Mouse (Mus musculus) kidney, embryonic 16.5 days (tissue): ENCODE measurements at regions not wholly inside any gene's neighbourhood (a gene's known extent, or its start where the extent isn't known, plus 50 kb on each side); places are given as distances from the start of the nearest gene placed in this dataset.

Experiments
- ATAC-seq: fragments of 200-750 bp; cut with Nextera tagmentation; 2 replicates; pipeline ENCODE4 v1.8.0; 2017; ENCODE audit warnings: moderate TSS enrichment; ENCODE audit not compliant: low FRiP score, low TSS enrichment
- H3K27ac ChIP-seq: fragments of 300-500 bp; sonication (generic); 2 replicates; pipeline ENCODE4 v1.5.1; 2014; ENCODE audit warnings: low read length
- H3K27me3 ChIP-seq: fragments of 300-500 bp; sonication (generic); 2 replicates; pipeline ENCODE4 v1.6.1; 2014; ENCODE audit warnings: low read length, control low read depth, mixed read lengths; ENCODE audit not compliant: insufficient read depth
- H3K36me3 ChIP-seq: fragments of 300-500 bp; sonication (generic); 2 replicates; pipeline ENCODE4 v1.6.1; 2014; ENCODE audit warnings: low read length, control low read depth, mixed read lengths; ENCODE audit not compliant: insufficient read depth
- H3K4me1 ChIP-seq: fragments of 300-500 bp; sonication (generic); 2 replicates; pipeline ENCODE4 v1.6.1; 2014; ENCODE audit warnings: low read length, control low read depth, mixed read lengths; ENCODE audit not compliant: insufficient read depth
- H3K4me2 ChIP-seq: fragments of 300-500 bp; sonication (generic); replicated peaks from 2 replicates; pipeline ENCODE4 v1.6.1; 2014; ENCODE audit warnings: low read depth, low read length
- H3K4me3 ChIP-seq: fragments of 300-500 bp; sonication (generic); 2 replicates; pipeline ENCODE4 v1.5.1; 2014; ENCODE audit warnings: mild to moderate bottlenecking, low read length
- H3K9ac ChIP-seq: fragments of 300-500 bp; sonication (generic); replicated peaks from 2 replicates; pipeline ENCODE4 v1.6.1; 2014; ENCODE audit warnings: low read length
- H3K9me3 ChIP-seq: fragments of 300-500 bp; sonication (generic); 2 replicates; pipeline ENCODE4 v1.6.1; 2016; ENCODE audit warnings: low read length, control low read depth
- WGBS: fragments of 180-500 bp; shearing (Covaris S2); extraction: QIAGEN DNeasy Blood & Tissue Kit; methylation state at CpG from one replicate; pipeline ENCODE4 v1.1.7; 2014; 5-methylcytosine and 5-hydroxymethylcytosine counted together

GRCm38 (mm10) chr2:166218783-166219182 is 63.3 kb upstream of the Sulf2 start:
- ATAC-seq, result no peak
- Histone ChIP-seq H3K4me1 (peaks cover 13% of the 10 kb centered on the region), H3K27me3 (no peaks in the 10 kb centered on the region), H3K4me2 (no peak overlapping the region), H3K4me3 (no peak overlapping the region), H3K27ac (no peak overlapping the region), H3K36me3 (no peaks in the 10 kb centered on the region), H3K9ac (no peak overlapping the region), H3K9me3 (no peaks in the 10 kb centered on the region)
- WGBS, result 79% methylated on average over 9 of the region's 9 CpGs

GRCm38 (mm10) chr2:166216512-166216865 is 61.0 kb upstream of the Sulf2 start:
- 64% methylated on average over 11 of the region's 11 CpGs for WGBS
- Histone ChIP-seq H3K27me3 (no peaks in the 10 kb centered on the region), H3K4me1 (peaks cover 13% of the 10 kb centered on the region), H3K4me2 (no peak overlapping the region), H3K4me3 (no peak overlapping the region), H3K9ac (no peak overlapping the region), H3K27ac (no peak overlapping the region), H3K36me3 (no peaks in the 10 kb centered on the region), H3K9me3 (no peaks in the 10 kb centered on the region)
- no peak for ATAC-seq

- Histone ChIP-seq H3K9me3 (no peaks in the 10 kb centered on the region), H3K36me3 (no peaks in the 10 kb centered on the region), H3K4me1 (peaks cover 13% of the 10 kb centered on the region), H3K27ac (peak overlapping the region; percentile 21), H3K27me3 (no peaks in the 10 kb centered on the region), H3K4me2 (no peak overlapping the region), H3K4me3 (no peak overlapping the region), H3K9ac (no peak overlapping the region)
- peak; percentile 82 for ATAC-seq
- 45% methylated on average over 18 of the region's 18 CpGs for WGBS
These were observed 60.4 kb upstream of the Sulf2 start for GRCm38 (mm10) chr2:166215610-166216511.

GRCm38 (mm10) chr2:166215191-166215590 is 59.7 kb upstream of the Sulf2 start:
- Histone ChIP-seq H3K9me3 (no peaks in the 10 kb centered on the region), H3K9ac (no peak overlapping the region), H3K27ac (no peak overlapping the region; the same call in 1 of the 2 replicates), H3K4me3 (no peak overlapping the region), H3K4me2 (no peak overlapping the region), H3K4me1 (peaks cover 13% of the 10 kb centered on the region), H3K36me3 (no peaks in the 10 kb centered on the region), H3K27me3 (no peaks in the 10 kb centered on the region)
- WGBS, result 69% methylated on average over 7 of the region's 7 CpGs
- ATAC-seq, result no peak

- 61% methylated on average over 3 of the region's 3 CpGs for WGBS
- Histone ChIP-seq H3K9me3 (no peaks in the 10 kb centered on the region), H3K36me3 (no peaks in the 10 kb centered on the region), H3K27me3 (no peaks in the 10 kb centered on the region), H3K4me1 (peaks cover 11% of the 10 kb centered on the region), H3K27ac (peak overlapping the region; percentile 20; the same call in 1 of the 2 replicates), H3K4me2 (no peak overlapping the region), H3K4me3 (no peak overlapping the region), H3K9ac (no peak overlapping the region)
- ATAC-seq, result peak; percentile 44; the same call in 1 of the 2 replicates
These were observed 51.7 kb upstream of the Sulf2 start for GRCm38 (mm10) chr2:166207145-166207508.

GRCm38 (mm10) chr2:166206396-166207144 is 51.1 kb upstream of the Sulf2 start:
- Histone ChIP-seq H3K27me3 (no peaks in the 10 kb centered on the region), H3K4me2 (no peak overlapping the region), H3K36me3 (no peaks in the 10 kb centered on the region), H3K4me1 (peaks cover 11% of the 10 kb centered on the region), H3K9ac (no peak overlapping the region), H3K27ac (no peak overlapping the region), H3K4me3 (no peak overlapping the region), H3K9me3 (no peaks in the 10 kb centered on the region)
- ATAC-seq, result peak; percentile 52; the same call in 1 of the 2 replicates
- WGBS, result 43% methylated on average over 5 of the region's 5 CpGs
